Mouse (Mus musculus) retina, postnatal 7 days (tissue): ENCODE measurements around the gene Sh3gl2.

ENCODE experiments used
- DNase-seq: peaks from one replicate; pipeline ENCODE4 v3.0.0-alpha.2; 2012; ENCODE audit warnings: low read depth, low spot score

The Sh3gl2 gene

GRCm38 (mm10) chr4:85205071-85205635 lies at the start of gene Sh3gl2:
Gene Sh3gl2, plus strand, starts transcription at chr4:85205126.
- DNase-seq, result peak; percentile 67

- peak; percentile 16 for DNase-seq
These were observed 43.8 kb upstream of the Sh3gl2 start for GRCm38 (mm10) chr4:85161156-85161555.

- DNase-seq, result peak; percentile 63
These were observed 42.2 kb upstream of the Sh3gl2 start for GRCm38 (mm10) chr4:85162468-85163312.

GRCm38 (mm10) chr4:85163313-85163615 lies 41.7 kb upstream of the Sh3gl2 start:
- DNase-seq, result no peak

- no peak for DNase-seq
These were observed 36.9 kb upstream of the Sh3gl2 start for GRCm38 (mm10) chr4:85168001-85168400.

GRCm38 (mm10) chr4:85175466-85175865 lies 29.5 kb upstream of the Sh3gl2 start:
- DNase-seq, result no peak

GRCm38 (mm10) chr4:85178394-85179051 lies 26.4 kb upstream of the Sh3gl2 start:
- DNase-seq, result no peak

- no peak for DNase-seq
These were observed 18.9 kb upstream of the Sh3gl2 start for GRCm38 (mm10) chr4:85186011-85186410.

- DNase-seq, result no peak
These were observed 8.7 kb upstream of the Sh3gl2 start for GRCm38 (mm10) chr4:85196201-85196600.

GRCm38 (mm10) chr4:85198431-85198830 lies 6.5 kb upstream of the Sh3gl2 start:
- no peak for DNase-seq

- DNase-seq, result no peak
These were observed 2.3 kb upstream of the Sh3gl2 start for GRCm38 (mm10) chr4:85202582-85202981.

GRCm38 (mm10) chr4:85205636-85206211 lies 798 bp downstream of the Sh3gl2 start:
- DNase-seq, result peak; percentile 31

GRCm38 (mm10) chr4:85206675-85207400 lies 1.9 kb downstream of the Sh3gl2 start:
- DNase-seq, result no peak

GRCm38 (mm10) chr4:85207515-85207914 lies 2.6 kb downstream of the Sh3gl2 start:
- DNase-seq, result no peak

GRCm38 (mm10) chr4:85208531-85208930 lies 3.6 kb downstream of the Sh3gl2 start:
- DNase-seq, result no peak

GRCm38 (mm10) chr4:85210953-85211352 lies 6.0 kb downstream of the Sh3gl2 start:
- DNase-seq, result no peak

- DNase-seq, result no peak
These were observed 12.1 kb downstream of the Sh3gl2 start for GRCm38 (mm10) chr4:85217003-85217402.

GRCm38 (mm10) chr4:85222716-85223115 lies 17.8 kb downstream of the Sh3gl2 start:
- no peak for DNase-seq

GRCm38 (mm10) chr4:85226731-85227130 lies 21.8 kb downstream of the Sh3gl2 start:
- no peak for DNase-seq

GRCm38 (mm10) chr4:85227664-85228588 lies 23.0 kb downstream of the Sh3gl2 start:
- no peak for DNase-seq

- no peak for DNase-seq
These were observed 23.6 kb downstream of the Sh3gl2 start for GRCm38 (mm10) chr4:85228589-85228948.
